Mouse (Mus musculus) G1E-ER4 (cell line): Measurements from ENCODE around the gene Ltbr. TPM values are rescaled to one million over a fixed set of nuclear protein-coding genes. Genes with fewer than 3 reads are reported as not detected.

Experiments used
- GATA1 ChIP-seq: IDR thresholded peaks from one replicate; pipeline ENCODE4 v1.8.0; 2012; ENCODE audit warnings: low read length, inconsistent platforms
- polyA plus RNA-seq: library from polyadenylated mRNA; stranded (reverse); fragments of >175 nt; gene quantifications from 2 replicates; pipeline ENCODE4 v1.2.3, GENCODE M21; 2012

The Ltbr gene
- polyA plus RNA-seq, 1 experiment, result not detected

GRCm38 (mm10) chr6:125271455-125272227, 42.0 kb downstream of the Ltbr start:
- TF ChIP-seq GATA1, result no peak

GRCm38 (mm10) chr6:125268799-125269198, 44.9 kb downstream of the Ltbr start:
- no peak for TF ChIP-seq GATA1

- TF ChIP-seq GATA1, result no peak
Measured at GRCm38 (mm10) chr6:125267469-125267868, 46.2 kb downstream of the Ltbr start.

GRCm38 (mm10) chr6:125266091-125266490, 47.6 kb downstream of the Ltbr start:
- no peak for TF ChIP-seq GATA1

- no peak for TF ChIP-seq GATA1
Measured at GRCm38 (mm10) chr6:125265239-125265638, 48.4 kb downstream of the Ltbr start.

GRCm38 (mm10) chr6:125264219-125264618, 49.5 kb downstream of the Ltbr start:
- no peak for TF ChIP-seq GATA1

- no peak for TF ChIP-seq GATA1
Measured at GRCm38 (mm10) chr6:125260006-125260555, 53.6 kb downstream of the Ltbr start.

Other genes starting within 250 kb of the Ltbr start
- gene Lpar5, start 246.0 kb downstream of the Ltbr start, polyA plus RNA-seq, result 0.81 and 1.7 TPM in 2 replicates
- 194 and 228 TPM in 2 replicates for gene Chd4, start 217.9 kb downstream of the Ltbr start, polyA plus RNA-seq
- gene Nop2, start 182.0 kb downstream of the Ltbr start, polyA plus RNA-seq, result 49.3 and 104 TPM in 2 replicates
- 23.6 and 29.7 TPM in 2 replicates for gene Iffo1, start 168.6 kb downstream of the Ltbr start, polyA plus RNA-seq
- 12,939 and 20,956 TPM in 2 replicates for gene Gapdh, start 147.4 kb downstream of the Ltbr start, polyA plus RNA-seq
- gene Ncapd2, start 122.2 kb downstream of the Ltbr start, polyA plus RNA-seq, result 265 and 289 TPM in 2 replicates
- gene Mrpl51, start 122.1 kb downstream of the Ltbr start, polyA plus RNA-seq, result 176 and 228 TPM in 2 replicates
- gene Vamp1, start 98.3 kb downstream of the Ltbr start, polyA plus RNA-seq, result 2.3 and 3.1 TPM in 2 replicates
- 1.9 and 2.2 TPM in 2 replicates for gene Tapbpl, start 82.0 kb downstream of the Ltbr start, polyA plus RNA-seq
- not detected in 2 replicates for gene Cd27, start 76.9 kb downstream of the Ltbr start, polyA plus RNA-seq
- not detected in 2 replicates for gene Tuba3a, start 27.8 kb downstream of the Ltbr start, polyA plus RNA-seq
- gene Scnn1a, start 6.8 kb upstream of the Ltbr start, polyA plus RNA-seq, result not detected in 2 replicates
- gene Tnfrsf1a, start 35.5 kb upstream of the Ltbr start, polyA plus RNA-seq, result not detected in 2 replicates
- gene Plekhg6, start 66.9 kb upstream of the Ltbr start, polyA plus RNA-seq, result not detected in 2 replicates
- not detected in 2 replicates for gene Cd9, start 180.9 kb upstream of the Ltbr start, polyA plus RNA-seq
- gene Vwf, start 232.9 kb upstream of the Ltbr start, polyA plus RNA-seq, result not detected in 2 replicates